ENCODE assay signal across 9 mouse cellular contexts in genomic region chr1:134495216-134495539, GRCm38 (mm10). TPM values are rescaled to one million over a fixed set of nuclear protein-coding genes. Genes with fewer than 3 reads are reported as not detected.
DNase-seq lines count a peak whose midpoint lies in the region; ATAC-seq and TF ChIP-seq lines count a peak whose summit lies in the region.
"Had no signal": no experiment of that assay in that cellular context is flagged by ENCODE, and none has a peak within 500 bp of the region (broad histone marks: within the 10 kb centered on the region; RNA-seq: fewer than 3 reads in every experiment).

No protein-coding gene starts in this region.

- peak overlapping the region; percentile 94 for H3K27ac ChIP-seq in embryonic facial prominence, embryonic 12.5 days
- peak overlapping the region; percentile 88 for H3K27ac ChIP-seq in intestine, postnatal 0 days (ENCODE audit: low read depth, low read length)
- H3K27ac ChIP-seq in neural tube, embryonic 15.5 days (replicated peaks), result peak overlapping the region; percentile 90

- H3K27me3 ChIP-seq in embryonic facial prominence, embryonic 12.5 days, result no peaks in the 10 kb centered on the region
- no peaks in the 10 kb centered on the region for H3K27me3 ChIP-seq in intestine, postnatal 0 days (replicated peaks; ENCODE audit: control insufficient read depth, insufficient read depth, low read length)
- H3K27me3 ChIP-seq in neural tube, embryonic 15.5 days (replicated peaks), result no peaks in the 10 kb centered on the region

- ATAC-seq in embryonic facial prominence, embryonic 12.5 days (ENCODE audit: insufficient number of reproducible peaks, insufficient read depth, low FRiP score, low TSS enrichment), result no peak
- no peak for ATAC-seq in intestine, postnatal 0 days
- no peak for ATAC-seq in neural tube, embryonic 15.5 days (ENCODE audit: low FRiP score)

- no peak for TF ChIP-seq CTCF in lung, adult 2 months (IDR thresholded peaks at IDR 0.05; ENCODE audit: insufficient read depth, low read length)
- TF ChIP-seq CTCF in intestine, postnatal 0 days (IDR thresholded peaks at IDR 0.05; ENCODE audit: low read depth), result no peak

- 14% methylated on average over 5 of the region's 5 CpGs for WGBS in lung, adult 2 months
- WGBS in embryonic facial prominence, embryonic 12.5 days, result 18% methylated on average over 5 of the region's 5 CpGs
- 12% methylated on average over 5 of the region's 5 CpGs for WGBS in intestine, postnatal 0 days
- WGBS in neural tube, embryonic 15.5 days, result 20% methylated on average over 5 of the region's 5 CpGs

- TF ChIP-seq POLR2A in lung, adult 2 months (IDR thresholded peaks at IDR 0.05; ENCODE audit: borderline replicate concordance, extremely low read depth, low read depth, low read length), result no peak

- H3K4me1 ChIP-seq in lung, adult 2 months (ENCODE audit: control insufficient read depth, insufficient read depth, low read length), result peaks cover 5% of the 10 kb centered on the region
- peaks cover 9% of the 10 kb centered on the region; the same call in 1 of the 2 replicates for H3K4me1 ChIP-seq in embryonic facial prominence, embryonic 12.5 days
- no peaks in the 10 kb centered on the region for H3K4me1 ChIP-seq in intestine, postnatal 0 days (replicated peaks; ENCODE audit: control insufficient read depth, insufficient read depth, low read length)
- peaks cover 20% of the 10 kb centered on the region for H3K4me1 ChIP-seq in neural tube, embryonic 15.5 days

- peak overlapping the region; percentile 73 for H3K4me3 ChIP-seq in lung, adult 2 months (replicated peaks; ENCODE audit: extremely low read depth, low read depth, low read length)
- H3K4me3 ChIP-seq in embryonic facial prominence, embryonic 12.5 days, result peak overlapping the region; percentile 73
- H3K4me3 ChIP-seq in intestine, postnatal 0 days (ENCODE audit: low read depth, low read length), result peak overlapping the region; percentile 86
- H3K4me3 ChIP-seq in neural tube, embryonic 15.5 days (replicated peaks), result peak overlapping the region; percentile 55

- H3K4me2 ChIP-seq in embryonic facial prominence, embryonic 12.5 days (replicated peaks), result peak overlapping the region; percentile 55
- H3K4me2 ChIP-seq in intestine, postnatal 0 days (replicated peaks; ENCODE audit: low read depth), result peak overlapping the region; percentile 72
- H3K4me2 ChIP-seq in neural tube, embryonic 15.5 days, result peak overlapping the region; percentile 75

- H3K9me3 ChIP-seq in embryonic facial prominence, embryonic 12.5 days, result no peaks in the 10 kb centered on the region
- H3K9me3 ChIP-seq in intestine, postnatal 0 days (ENCODE audit: control insufficient read depth), result no peaks in the 10 kb centered on the region
- no peaks in the 10 kb centered on the region for H3K9me3 ChIP-seq in neural tube, embryonic 15.5 days (replicated peaks)

- peaks cover 4% of the 10 kb centered on the region for H3K36me3 ChIP-seq in embryonic facial prominence, embryonic 12.5 days
- H3K36me3 ChIP-seq in intestine, postnatal 0 days (ENCODE audit: control insufficient read depth, insufficient read depth), result peaks cover 10% of the 10 kb centered on the region; the same call in 1 of the 2 replicates
- H3K36me3 ChIP-seq in neural tube, embryonic 15.5 days, result peaks cover 4% of the 10 kb centered on the region

- H3K9ac ChIP-seq in embryonic facial prominence, embryonic 12.5 days, result peak overlapping the region; percentile 62
- H3K9ac ChIP-seq in intestine, postnatal 0 days (ENCODE audit: low read depth, low read length), result peak overlapping the region; percentile 72
- H3K9ac ChIP-seq in neural tube, embryonic 15.5 days (replicated peaks), result peak overlapping the region; percentile 65

- DNase-seq in lung, adult 2 months, result no peak
- no peak for DNase-seq in lung, postnatal 10 days
- DNase-seq in adrenal gland, postnatal 4 days (ENCODE audit: low spot score in 2 of 2), result no peak
- no peak for DNase-seq in layer of hippocampus, adult 9-11 months
- no peak for DNase-seq in adrenal gland, postnatal 25 days

RNA-seq across cellular contexts. Expression of gene Rabif, which starts 0.7 kb away (rescaled TPM):
- 11.2 and 15.5 TPM in 2 replicates for polyA plus RNA-seq in lung, adult 2 months (2012; rRNA removed)
- polyA plus RNA-seq in embryonic facial prominence, embryonic 12.5 days (2016; fragmentation: Nextera tagmentation; extraction: Ambion mirVana), result 38.4 TPM in 2 replicates
- polyA plus RNA-seq in intestine, postnatal 0 days (2015; fragmentation: Nextera tagmentation; extraction: Ambion mirVana), result 25.9 and 26.2 TPM in 2 replicates
- 70.1 and 76.8 TPM in 2 replicates for polyA plus RNA-seq in neural tube, embryonic 15.5 days (2015; fragmentation: Nextera tagmentation; extraction: Ambion mirVana)
- total RNA-seq in adrenal gland, postnatal 4 days (2021), result 10 to 100 TPM; 28.7 to 29.6 TPM
- 34.1 and 38.4 TPM in 2 replicates for total RNA-seq in adrenal gland, postnatal 25 days (2021)

RNA-seq across cellular contexts. Expression of gene Klhl12, which starts 39.8 kb away (rescaled TPM):
- polyA plus RNA-seq in lung, adult 2 months (2012; rRNA removed), result 5.4 and 8.5 TPM in 2 replicates
- 33.5 and 34.9 TPM in 2 replicates for polyA plus RNA-seq in embryonic facial prominence, embryonic 12.5 days (2016; fragmentation: Nextera tagmentation; extraction: Ambion mirVana)
- polyA plus RNA-seq in intestine, postnatal 0 days (2015; fragmentation: Nextera tagmentation; extraction: Ambion mirVana), result 7.2 and 8.1 TPM in 2 replicates
- polyA plus RNA-seq in neural tube, embryonic 15.5 days (2015; fragmentation: Nextera tagmentation; extraction: Ambion mirVana), result 35.6 and 36.7 TPM in 2 replicates
- total RNA-seq in adrenal gland, postnatal 4 days (2021), result 10 to 100 TPM; 25.4 to 26.5 TPM
- total RNA-seq in adrenal gland, postnatal 25 days (2021), result 20.1 and 24.9 TPM in 2 replicates

RNA-seq across cellular contexts. Expression of gene Mgat4e, which starts 54.3 kb away (rescaled TPM):
- not detected in 2 replicates for polyA plus RNA-seq in lung, adult 2 months (2012; rRNA removed)
- polyA plus RNA-seq in embryonic facial prominence, embryonic 12.5 days (2016; fragmentation: Nextera tagmentation; extraction: Ambion mirVana), result 0.12 TPM in 1 of 2 replicates, not detected in the other
- polyA plus RNA-seq in intestine, postnatal 0 days (2015; fragmentation: Nextera tagmentation; extraction: Ambion mirVana), result not detected in 2 replicates
- not detected in 2 replicates for polyA plus RNA-seq in neural tube, embryonic 15.5 days (2015; fragmentation: Nextera tagmentation; extraction: Ambion mirVana)
- not detected for total RNA-seq in adrenal gland, postnatal 4 days (2021)
- total RNA-seq in adrenal gland, postnatal 25 days (2021), result not detected in 2 replicates
- total RNA-seq: layer of hippocampus, postnatal 25 days had no signal
